Mouse (Mus musculus): ENCODE results near the gene Rnf186.

- TF ChIP-seq UBTF (IDR thresholded peaks at IDR 0.05; ENCODE audit: low read depth, low read length) = peak; percentile 87; the same call in 1 of the 2 replicates
- peak; percentile 72 for TF ChIP-seq POLR2A (IDR thresholded peaks at IDR 0.05; ENCODE audit: low read depth, low read length)
- peak; percentile 54 to 85 for TF ChIP-seq CTCF (conservative IDR thresholded peaks at IDR 0.05 in 1 of 2, IDR thresholded peaks at IDR 0.05 in 1 of 2; ENCODE audit: low read depth in 2 of 2, low read length in 2 of 2)
Measured at GRCm38 (mm10) chr4:138943730-138944129, 23.2 kb upstream of the Rnf186 start.
